Mouse (Mus musculus): ENCODE results near the gene Clip1. TPM values are rescaled to one million over a fixed set of nuclear protein-coding genes. Genes with fewer than 3 reads are reported as not detected.
"Not testable (repeated sequence)": the region's sequence is repeated elsewhere in the genome, so short reads cannot be mapped to it uniquely, and the experiment has no call there.

Gene Clip1
- polyA plus RNA-seq (2014; fragmentation: Nextera tagmentation; extraction: Ambion mirVana), result 33.8 and 33.9 TPM in 2 replicates

DNA sequence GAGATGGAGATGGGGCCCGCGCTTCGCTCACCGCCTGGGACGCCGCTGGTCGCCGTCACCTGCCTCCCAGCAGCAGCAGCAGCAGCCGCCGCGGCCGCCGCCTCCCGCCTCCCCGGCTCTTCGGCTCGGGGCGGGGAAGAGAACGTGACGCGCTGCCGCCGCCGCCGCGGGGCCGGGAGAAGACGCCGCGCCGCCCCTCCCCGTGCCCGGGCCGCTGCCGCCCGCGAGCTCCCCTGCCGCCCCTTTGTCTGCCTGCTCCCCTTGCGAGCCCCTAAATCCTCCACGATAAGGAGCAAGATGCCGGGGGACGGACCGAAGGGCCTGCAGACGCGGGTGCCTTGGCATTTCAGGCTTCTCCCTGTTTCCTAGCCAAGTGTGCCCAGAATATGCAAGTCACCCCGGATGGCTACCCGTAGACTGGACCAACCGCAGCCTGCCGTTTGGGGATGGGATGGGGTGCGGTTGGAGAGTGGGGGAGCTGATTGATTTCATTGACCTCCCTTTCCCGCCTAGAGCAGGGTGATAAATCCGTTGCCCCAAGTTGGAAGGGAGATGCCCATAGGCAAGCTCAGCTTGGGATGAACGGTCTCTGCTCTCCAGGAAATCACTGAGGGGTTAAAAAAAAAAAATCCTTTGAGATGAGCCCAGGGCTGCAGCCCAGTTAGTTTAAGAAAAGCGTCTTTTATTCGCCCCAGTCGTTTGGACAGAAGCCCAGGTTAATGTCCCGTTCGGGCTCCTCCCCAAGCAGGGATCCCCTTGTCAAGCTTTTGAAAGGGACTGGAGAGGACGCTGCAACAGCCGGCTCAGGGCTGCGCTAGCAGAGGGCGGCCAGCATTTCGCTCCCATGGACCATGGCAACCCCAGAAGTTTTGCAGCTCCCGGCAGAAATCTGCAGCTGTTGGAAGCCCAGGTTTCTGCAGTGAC, at the start of gene Clip1:
Gene Clip1, minus strand, starts transcription at position 398 of the 924 bp plus-strand sequence.
- H3K9me3 ChIP-seq (ENCODE audit: low read depth, low read length), result no peaks in the 10 kb centered on the region
- peak within 1 kb of the TSS; percentile 94 for H3K9ac ChIP-seq
- no peaks in the 10 kb centered on the region for H3K36me3 ChIP-seq (ENCODE audit: insufficient read depth)
- TF ChIP-seq CTCF (IDR thresholded peaks at IDR 0.05; ENCODE audit: low read depth), result no peak
- H3K4me3 ChIP-seq (ENCODE audit: low read depth, low read length), result peak within 1 kb of the TSS; percentile 93
- WGBS, result under 1% methylated on average over 61 of the region's 64 CpGs
- DNase-seq (peak; percentile 81), ATAC-seq (ENCODE audit: insufficient read depth) (peak; percentile 64)
- H3K27me3 ChIP-seq (ENCODE audit: insufficient read depth, low read length), result no peaks in the 10 kb centered on the region
- peak within 1 kb of the TSS; percentile 95 for H3K4me2 ChIP-seq
- H3K27ac ChIP-seq (ENCODE audit: low read depth), result peak within 1 kb of the TSS; percentile 96
- peaks cover 12% of the 10 kb centered on the region; the same call in 1 of the 2 replicates for H3K4me1 ChIP-seq (ENCODE audit: insufficient read depth)

DNA sequence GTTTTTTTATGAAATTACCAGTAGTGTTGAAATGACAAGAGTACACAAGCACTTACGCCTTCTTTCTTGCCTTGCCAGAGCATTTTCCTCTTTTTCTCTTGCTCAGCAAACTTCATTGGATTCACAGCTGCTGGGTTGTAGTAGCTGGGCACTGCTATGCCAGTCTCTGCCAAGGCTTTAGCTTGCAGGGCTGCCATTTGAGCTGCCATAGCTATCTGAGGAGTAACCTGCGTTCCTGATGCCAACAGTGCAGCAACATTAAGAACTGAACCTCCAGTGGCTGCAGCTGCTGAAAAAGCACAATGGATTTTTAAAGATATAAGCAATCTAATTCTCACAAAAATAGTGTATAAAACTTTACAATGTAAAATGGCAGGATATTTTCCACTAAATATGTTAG, 46.6 kb upstream of the Clip1 start:
- peaks cover 85% of the 10 kb centered on the region for H3K36me3 ChIP-seq (ENCODE audit: insufficient read depth)
- no peak overlapping the region for H3K4me2 ChIP-seq
- H3K4me1 ChIP-seq (ENCODE audit: insufficient read depth), result no peaks in the 10 kb centered on the region
- DNase-seq (no peak), ATAC-seq (ENCODE audit: insufficient read depth) (no peak)
- TF ChIP-seq CTCF (IDR thresholded peaks at IDR 0.05; ENCODE audit: low read depth), result no peak
- H3K27ac ChIP-seq (ENCODE audit: low read depth), result no peak overlapping the region
- H3K4me3 ChIP-seq (ENCODE audit: low read depth, low read length), result no peak overlapping the region
- WGBS, result 96% methylated on average over 2 of the region's 2 CpGs
- H3K9ac ChIP-seq, result no peak overlapping the region
- H3K9me3 ChIP-seq (ENCODE audit: low read depth, low read length), result no peaks in the 10 kb centered on the region
- no peaks in the 10 kb centered on the region for H3K27me3 ChIP-seq (ENCODE audit: insufficient read depth, low read length)

DNA sequence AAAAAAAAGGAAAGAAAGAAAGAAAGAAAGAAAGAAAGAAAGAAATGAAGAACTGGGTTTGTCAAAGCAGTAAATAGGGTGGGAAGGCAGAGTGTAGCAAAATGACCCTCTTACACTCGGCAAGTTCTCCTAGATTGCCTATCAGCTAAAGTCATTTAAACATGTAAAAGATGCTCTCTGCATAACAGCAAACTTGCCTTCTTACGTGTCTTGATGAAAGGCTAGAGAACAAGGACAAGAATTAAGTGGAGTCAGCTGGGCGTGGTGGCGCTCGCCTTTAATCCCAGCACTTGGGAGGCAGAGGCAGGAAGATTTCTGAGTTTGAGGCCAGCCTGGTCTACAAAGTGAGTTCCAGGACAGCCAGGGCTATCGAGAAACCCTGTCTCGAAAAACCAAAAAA, 39.4 kb upstream of the Clip1 start:
- H3K9ac ChIP-seq; H3K27ac ChIP-seq (ENCODE audit: low read depth); H3K27me3 ChIP-seq (ENCODE audit: insufficient read depth, low read length); H3K4me1 ChIP-seq (ENCODE audit: insufficient read depth); ATAC-seq (ENCODE audit: insufficient read depth); DNase-seq; H3K4me3 ChIP-seq (ENCODE audit: low read depth, low read length); H3K9me3 ChIP-seq (ENCODE audit: low read depth, low read length); H3K4me2 ChIP-seq: not testable (repeated sequence)
- peaks cover 18% of the 10 kb centered on the region for H3K36me3 ChIP-seq (ENCODE audit: insufficient read depth)
- WGBS, result 89% methylated on average over 7 of the region's 7 CpGs

DNA sequence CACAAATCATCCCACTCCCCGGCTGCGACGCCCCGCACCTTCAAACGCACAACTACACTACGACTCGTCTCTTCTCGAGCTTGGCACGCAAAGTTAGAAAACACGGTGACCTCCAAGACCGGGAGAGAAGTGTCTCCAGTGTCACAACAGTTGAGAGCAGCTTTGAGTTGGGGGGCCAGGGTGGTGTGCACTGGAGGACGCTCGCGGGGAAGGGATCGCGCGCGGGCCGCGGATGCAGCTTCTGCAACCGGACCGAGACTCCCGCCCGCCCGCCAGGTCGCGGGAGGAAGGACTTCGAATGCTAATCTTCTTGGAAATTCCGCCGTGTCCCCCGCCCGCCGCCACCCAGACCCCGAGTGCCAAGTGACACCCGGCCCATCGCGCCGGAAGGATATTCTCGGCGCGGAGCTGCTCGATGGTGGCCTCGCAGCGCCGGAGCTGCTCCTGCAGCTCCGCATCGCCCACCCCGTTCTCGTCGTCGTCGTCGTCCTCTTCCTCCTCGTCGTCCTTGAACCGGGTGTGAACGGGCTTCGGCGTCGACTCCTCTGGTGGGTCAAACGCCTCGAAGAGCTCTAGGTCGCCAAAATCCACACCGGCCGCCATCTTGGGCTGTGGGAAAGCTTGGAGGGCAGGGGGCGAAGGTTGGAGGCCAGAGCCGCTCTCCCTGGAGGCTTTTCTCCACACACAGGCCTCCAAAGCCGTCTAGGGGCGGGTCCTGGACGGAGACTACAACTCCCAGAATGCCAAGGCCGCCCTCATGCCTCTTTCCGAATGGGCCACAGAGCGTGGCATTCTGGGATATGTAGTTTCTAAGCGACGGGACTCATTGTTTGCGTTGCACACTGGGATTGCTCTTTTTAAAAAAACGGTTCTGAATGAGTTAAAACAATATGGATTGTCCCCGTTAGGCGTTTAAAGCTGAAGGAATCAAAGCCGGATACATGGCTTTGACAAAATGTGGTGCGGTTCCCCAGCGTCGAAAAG, 36.2 kb upstream of the Clip1 start, which contains the start of gene Zcchc8:
Gene Zcchc8, minus strand, starts transcription at position 773 of the 984 bp plus-strand sequence.
- Histone ChIP-seq H3K9me3 (ENCODE audit: low read depth, low read length) (no peaks in the 10 kb centered on the region), H3K4me3 (ENCODE audit: low read depth, low read length) (peak within 1 kb of the TSS; percentile 92), H3K9ac (peak within 1 kb of the TSS; percentile 90), H3K4me1 (ENCODE audit: insufficient read depth) (peaks cover 10% of the 10 kb centered on the region), H3K4me2 (peak within 1 kb of the TSS; percentile 54), H3K27me3 (ENCODE audit: insufficient read depth, low read length) (no peaks in the 10 kb centered on the region), H3K27ac (ENCODE audit: low read depth) (peak within 1 kb of the TSS; percentile 90), H3K36me3 (ENCODE audit: insufficient read depth) (peaks cover 19% of the 10 kb centered on the region)
- TF ChIP-seq CTCF (IDR thresholded peaks at IDR 0.05; ENCODE audit: low read depth), result no peak
- ATAC-seq (ENCODE audit: insufficient read depth) (peak; percentile 100), DNase-seq (peak; percentile 99)
- under 1% methylated on average over 83 of the region's 83 CpGs for WGBS

DNA sequence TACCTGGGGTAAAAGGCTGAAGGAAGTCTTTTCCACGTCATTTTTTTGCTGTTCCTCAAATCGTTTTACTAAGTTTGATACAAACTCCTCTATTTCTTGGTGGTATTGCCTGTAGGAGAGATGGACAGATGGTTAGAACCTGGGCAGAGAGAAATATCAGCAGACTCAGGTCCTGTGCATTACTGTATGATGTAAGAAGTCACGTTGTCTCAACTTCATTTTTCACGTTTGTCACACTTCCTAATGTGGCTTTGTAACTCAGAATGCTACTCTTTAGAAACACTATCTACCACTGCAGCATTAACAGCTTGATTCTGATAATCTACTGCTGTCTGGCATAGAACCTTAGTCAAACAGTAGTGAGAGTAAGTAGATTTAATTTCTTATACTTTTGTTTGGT, 30.2 kb upstream of the Clip1 start:
- no peak overlapping the region for H3K27ac ChIP-seq (ENCODE audit: low read depth)
- H3K9me3 ChIP-seq (ENCODE audit: low read depth, low read length), result no peaks in the 10 kb centered on the region
- H3K36me3 ChIP-seq (ENCODE audit: insufficient read depth), result peaks cover 73% of the 10 kb centered on the region
- no peak for DNase-seq
- 82% methylated on average over 4 of the region's 4 CpGs for WGBS
- TF ChIP-seq CTCF (IDR thresholded peaks at IDR 0.05; ENCODE audit: low read depth), result no peak
- no peaks in the 10 kb centered on the region for H3K27me3 ChIP-seq (ENCODE audit: insufficient read depth, low read length)
- H3K4me2 ChIP-seq, result no peak overlapping the region
- H3K4me3 ChIP-seq (ENCODE audit: low read depth, low read length), result no peak overlapping the region
- H3K4me1 ChIP-seq (ENCODE audit: insufficient read depth), result peaks cover 10% of the 10 kb centered on the region
- H3K9ac ChIP-seq, result no peak overlapping the region
- no peak for ATAC-seq (ENCODE audit: insufficient read depth)

DNA sequence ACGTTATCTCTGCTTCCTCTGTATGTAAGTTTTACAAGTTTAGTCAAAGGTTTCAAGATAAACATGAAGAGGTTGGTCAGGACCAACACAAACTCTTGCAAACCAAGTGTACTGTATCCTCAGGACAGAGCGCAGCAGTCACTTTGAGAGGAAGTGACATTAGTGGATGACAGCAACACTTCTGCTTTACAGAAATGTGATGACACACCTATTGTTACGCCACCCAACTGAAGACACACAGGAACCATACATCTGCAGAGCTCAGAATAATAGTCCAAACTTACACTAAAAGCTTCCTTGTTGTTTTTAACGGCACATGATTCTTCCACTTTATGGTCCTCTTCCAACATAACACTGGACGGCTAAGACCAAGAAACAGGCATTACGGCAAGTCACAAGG, 29.4 kb upstream of the Clip1 start:
- no peak for TF ChIP-seq CTCF (IDR thresholded peaks at IDR 0.05; ENCODE audit: low read depth)
- Histone ChIP-seq H3K27ac (ENCODE audit: low read depth) (no peak overlapping the region), H3K36me3 (ENCODE audit: insufficient read depth) (peaks cover 81% of the 10 kb centered on the region), H3K27me3 (ENCODE audit: insufficient read depth, low read length) (no peaks in the 10 kb centered on the region), H3K4me3 (ENCODE audit: low read depth, low read length) (no peak overlapping the region), H3K4me1 (ENCODE audit: insufficient read depth) (peaks cover 7% of the 10 kb centered on the region), H3K4me2 (no peak overlapping the region), H3K9me3 (ENCODE audit: low read depth, low read length) (no peaks in the 10 kb centered on the region), H3K9ac (no peak overlapping the region)
- ATAC-seq (ENCODE audit: insufficient read depth) (no peak), DNase-seq (no peak)
- 92% methylated on average over 6 of the region's 6 CpGs for WGBS

Measured in lung, embryonic 14.5 days (tissue).